Mouse (Mus musculus) hindlimb bud, embryonic 11.5 days (tissue): ENCODE measurements around the gene Itfg2.

ENCODE experiments used
- DNase-seq: peaks from one replicate; pipeline ENCODE4 v3.0.0-alpha.2; 2012; ENCODE audit warnings: low read depth, low spot score; ENCODE audit errors: extremely low spot score

Gene Itfg2

GRCm38 (mm10) chr6:128424269-128425019 is at the start of gene Itfg2:
Gene Itfg2 (minus strand): TSS chr6:128424931.
- peak; percentile 96 for DNase-seq

- DNase-seq: no peak
Measured at GRCm38 (mm10) chr6:128474112-128474511, 49.4 kb upstream of the Itfg2 start.

- no peak for DNase-seq
Measured at GRCm38 (mm10) chr6:128469451-128469850, 44.7 kb upstream of the Itfg2 start.

- DNase-seq: no peak
Measured at GRCm38 (mm10) chr6:128467298-128467697, 42.6 kb upstream of the Itfg2 start.

- DNase-seq: no peak
Measured at GRCm38 (mm10) chr6:128466563-128466962, 41.8 kb upstream of the Itfg2 start.

- DNase-seq: no peak
Measured at GRCm38 (mm10) chr6:128466043-128466442, 41.3 kb upstream of the Itfg2 start.

- DNase-seq: no peak
Measured at GRCm38 (mm10) chr6:128464996-128465395, 40.3 kb upstream of the Itfg2 start.

- no peak for DNase-seq
Measured at GRCm38 (mm10) chr6:128461606-128462005, 36.9 kb upstream of the Itfg2 start.

- no peak for DNase-seq
Measured at GRCm38 (mm10) chr6:128460729-128461503, 36.2 kb upstream of the Itfg2 start.

GRCm38 (mm10) chr6:128460321-128460720 is 35.6 kb upstream of the Itfg2 start:
- DNase-seq: no peak

- no peak for DNase-seq
Measured at GRCm38 (mm10) chr6:128457186-128457585, 32.5 kb upstream of the Itfg2 start.

- no peak for DNase-seq
Measured at GRCm38 (mm10) chr6:128455835-128456605, 31.3 kb upstream of the Itfg2 start.

GRCm38 (mm10) chr6:128447063-128447462 is 22.3 kb upstream of the Itfg2 start:
- DNase-seq: no peak

GRCm38 (mm10) chr6:128445761-128446535 is 21.2 kb upstream of the Itfg2 start:
- DNase-seq: no peak

GRCm38 (mm10) chr6:128440238-128440637 is 15.5 kb upstream of the Itfg2 start:
- no peak for DNase-seq

GRCm38 (mm10) chr6:128438871-128439341 is 14.2 kb upstream of the Itfg2 start:
- DNase-seq: no peak

- DNase-seq: peak; percentile 57
Measured at GRCm38 (mm10) chr6:128438317-128438870, 13.7 kb upstream of the Itfg2 start, which contains the start of gene Fkbp4. Gene Fkbp4 (minus strand): TSS chr6:128438677.

- no peak for DNase-seq
Measured at GRCm38 (mm10) chr6:128437731-128438316, 13.1 kb upstream of the Itfg2 start.

- DNase-seq: no peak
Measured at GRCm38 (mm10) chr6:128437288-128437687, 12.6 kb upstream of the Itfg2 start.
